Mouse (Mus musculus) urinary bladder, postnatal 25 days (tissue): ENCODE data around the gene Olfr298.

Source experiments
- DNase-seq: peaks from one replicate; pipeline ENCODE4 v3.0.0; 2022; ENCODE audit warnings: low spot score

Olfr298 gene

DNA sequence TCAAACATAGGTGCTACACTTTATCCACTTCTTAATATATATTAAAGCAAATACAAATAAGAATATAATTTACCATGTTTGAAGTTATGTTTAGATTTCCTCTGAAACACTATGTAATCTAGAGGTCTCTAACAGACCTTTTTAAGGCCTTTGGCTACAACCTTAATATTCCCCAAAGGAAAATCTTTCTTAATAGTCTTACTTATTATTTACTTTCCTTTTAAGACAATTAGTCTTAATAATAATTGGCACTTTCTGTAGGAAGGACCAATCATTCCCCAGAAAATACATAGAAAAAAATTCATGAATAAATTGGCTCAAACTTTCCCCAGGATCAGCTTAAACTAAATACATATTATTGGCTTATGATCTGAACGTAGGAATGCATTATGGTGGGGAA lies at the start of gene Olfr298:
Gene Olfr298, minus strand, starts transcription at position 101 of the 400 bp plus-strand sequence.
- DNase-seq = no peak

DNA sequence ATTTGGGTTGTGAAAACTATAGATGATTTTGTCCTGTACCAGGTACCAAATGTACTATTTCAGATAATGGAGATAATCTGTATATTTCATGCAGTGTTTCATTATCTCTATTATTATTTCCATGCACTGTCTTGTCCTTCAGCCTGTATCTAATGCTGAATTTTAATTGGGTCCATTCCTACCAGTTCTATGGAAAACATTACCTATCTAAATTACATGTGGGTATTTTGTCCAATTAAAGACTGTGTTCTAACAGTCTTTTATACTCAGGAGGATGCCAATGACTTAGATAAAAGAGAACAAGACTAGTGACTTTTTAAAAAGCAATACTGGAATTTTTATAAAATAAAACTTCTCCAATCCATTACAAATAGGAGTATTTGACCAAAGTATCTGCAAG lies 27.4 kb upstream of the Olfr298 start, which contains the start of gene Olfr297:
Gene Olfr297, plus strand, starts transcription at position 301 of the 400 bp plus-strand sequence.
- no peak for DNase-seq

DNA sequence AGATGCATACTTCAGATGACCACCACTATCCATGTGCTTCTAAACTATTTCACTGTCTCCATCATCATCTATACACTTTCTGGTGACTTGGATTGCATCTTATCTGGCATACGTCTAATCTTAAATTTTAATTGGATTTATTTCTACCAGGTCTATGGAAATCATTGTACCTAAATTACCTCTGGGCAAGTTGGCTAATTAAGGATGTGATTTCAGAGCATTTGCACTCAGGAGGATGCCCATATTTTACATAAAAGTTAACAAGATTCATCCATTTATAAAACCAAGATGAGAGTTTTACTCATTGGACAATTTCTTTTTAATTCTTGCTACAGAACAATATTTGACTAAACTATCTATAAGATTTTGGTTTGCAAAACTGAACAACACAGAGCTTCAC lies 32.7 kb downstream of the Olfr298 start, which contains the start of gene Olfr299:
Gene Olfr299, plus strand, starts transcription at position 301 of the 400 bp plus-strand sequence.
- DNase-seq = no peak
